Mouse (Mus musculus) liver, adult 2 months (tissue): ENCODE measurements around the gene Hoxa3. TPM values are rescaled to one million over a fixed set of nuclear protein-coding genes. Genes with fewer than 3 reads are reported as not detected.

Source experiments
- DNase-seq: peaks from one replicate; pipeline ENCODE4 v3.0.0-alpha.2; 2011; ENCODE audit warnings: low read depth, low spot score; ENCODE audit errors: extremely low read depth
- H3K27ac ChIP-seq: fragments of 200-500 bp; replicated peaks from 2 replicates; pipeline ENCODE4 v1.5.1; 2012; ENCODE audit warnings: low read depth, mild to moderate bottlenecking, control low read depth, inconsistent platforms, low read length; ENCODE audit not compliant: insufficient read depth
- H3K27me3 ChIP-seq: fragments of 200-500 bp; 2 replicates; pipeline ENCODE4 v1.6.1; 2012; ENCODE audit warnings: mild to moderate bottlenecking, moderate library complexity, low read length, inconsistent platforms; ENCODE audit not compliant: control insufficient read depth, insufficient read depth
- H3K36me3 ChIP-seq: fragments of 200-500 bp; 2 replicates; pipeline ENCODE4 v1.6.1; 2012; ENCODE audit warnings: low read length, inconsistent platforms; ENCODE audit not compliant: control insufficient read depth, insufficient read depth
- H3K4me1 ChIP-seq: fragments of 200-500 bp; 2 replicates; pipeline ENCODE4 v1.6.1; 2011; ENCODE audit warnings: low read length; ENCODE audit not compliant: control insufficient read depth, insufficient read depth
- H3K4me3 ChIP-seq: fragments of 200-500 bp; 2 replicates; pipeline ENCODE4 v1.5.1; 2011; ENCODE audit warnings: low read depth, mild to moderate bottlenecking, control low read depth, low read length, moderate library complexity; ENCODE audit not compliant: insufficient read depth
- H3K79me2 ChIP-seq: fragments of 200-500 bp; 2 replicates; pipeline ENCODE4 v1.6.1; 2012; ENCODE audit warnings: inconsistent platforms, mild to moderate bottlenecking, low read length, moderate library complexity; ENCODE audit not compliant: control insufficient read depth, insufficient read depth
- H3K9ac ChIP-seq: fragments of 200-500 bp; 2 replicates; pipeline ENCODE4 v1.6.1; 2012; ENCODE audit warnings: low read depth, mild to moderate bottlenecking, control low read depth, inconsistent platforms, low read length
- CTCF ChIP-seq: fragments of 200-500 bp; IDR thresholded peaks from 2 replicates; pipeline ENCODE4 v1.5.1; 2011; ENCODE audit warnings: low read depth, low read length, control low read depth
- POLR2A ChIP-seq: fragments of 200-500 bp; IDR thresholded peaks from 2 replicates; pipeline ENCODE4 v1.6.1; 2011; ENCODE audit warnings: low read length, control low read depth; ENCODE audit not compliant: insufficient read depth; ENCODE audit errors: extremely low read depth
- WGBS: fragments of 180-500 bp; shearing (Covaris S2); methylation state at CpG from one replicate; pipeline ENCODE4 v1.1.7; 2018; 5-methylcytosine and 5-hydroxymethylcytosine counted together
- polyA plus RNA-seq: library from polyadenylated mRNA; depleted of rRNA; stranded (reverse); fragments of >200 nt; gene quantifications from 2 replicates; pipeline ENCODE4 v1.2.3, GENCODE M21; 2012
- total RNA-seq: library from RNA; depleted of rRNA; stranded (reverse); fragments of >200 nt; gene quantifications from 2 replicates; pipeline ENCODE4 v1.2.3, GENCODE M21; 2014

Hoxa3 gene
- total and polyA plus RNA-seq, 2 experiments: 0.09 to 0.20 TPM

DNA sequence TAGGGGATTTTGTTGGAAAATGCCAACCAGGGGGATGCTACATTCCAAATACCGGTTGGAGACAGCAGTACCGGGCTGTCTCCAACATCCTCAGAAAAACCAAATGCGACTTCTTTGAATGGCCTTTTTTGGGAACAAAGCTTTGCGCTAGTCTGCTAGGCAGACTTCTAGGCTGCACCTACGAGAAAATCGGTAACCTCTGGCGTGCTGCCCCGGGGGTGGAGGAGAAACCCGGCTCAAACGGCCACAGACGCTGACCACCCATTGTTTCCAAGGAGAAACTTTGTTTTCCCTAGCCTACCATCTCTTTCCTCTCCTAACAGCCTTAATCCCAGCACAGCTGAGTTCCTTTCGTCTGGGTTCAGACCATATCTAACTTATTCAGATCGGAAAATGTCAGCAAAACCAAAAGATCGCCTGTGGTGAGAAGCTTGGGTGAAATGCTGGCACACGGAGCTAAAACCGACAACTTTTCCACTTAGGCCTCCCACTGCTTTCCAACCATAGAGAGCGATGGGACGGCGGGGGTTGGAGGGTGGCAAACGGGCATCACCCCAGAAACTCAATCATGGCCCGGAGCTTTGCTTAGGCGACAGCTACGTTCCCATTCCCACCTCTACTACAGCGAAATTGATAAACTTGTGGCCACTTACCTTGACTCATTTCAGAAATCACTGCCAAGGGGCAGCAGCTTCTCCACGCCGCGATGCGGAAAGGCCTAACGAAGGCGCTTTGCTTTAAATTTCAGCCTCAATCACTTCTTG lies 26.7 kb upstream of the Hoxa3 start:
- Histone ChIP-seq H3K9ac (no peak overlapping the region), H3K27me3 (peaks cover 61% of the 10 kb centered on the region), H3K79me2 (no peaks in the 10 kb centered on the region), H3K36me3 (no peaks in the 10 kb centered on the region), H3K4me1 (no peaks in the 10 kb centered on the region), H3K4me3 (no peak overlapping the region), H3K27ac (no peak overlapping the region)
- TF ChIP-seq POLR2A (no peak), CTCF (no peak)
- no peak for DNase-seq
- 8% methylated on average over 30 of the region's 30 CpGs for WGBS

DNA sequence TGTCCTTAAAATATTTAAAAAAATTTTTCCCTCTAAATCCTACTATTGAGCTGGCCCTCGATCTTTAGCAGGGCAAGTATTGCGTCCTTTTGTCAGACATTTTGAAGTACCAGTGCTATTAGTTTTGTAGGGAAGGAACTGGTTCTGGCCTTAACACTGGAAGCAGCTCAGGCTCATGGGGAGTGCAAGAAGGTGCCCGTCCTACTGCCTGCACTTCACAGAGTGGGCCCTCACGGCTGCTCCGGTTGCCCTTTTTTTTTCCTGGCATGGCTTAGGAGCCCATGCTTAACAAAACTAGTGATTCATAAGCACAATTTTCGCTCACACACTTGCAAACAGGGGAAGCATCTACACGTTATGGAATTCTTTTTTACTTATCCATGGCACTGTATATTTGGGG lies 25.8 kb upstream of the Hoxa3 start:
- no peak overlapping the region for H3K27ac ChIP-seq
- H3K4me1 ChIP-seq: no peaks in the 10 kb centered on the region
- no peak for TF ChIP-seq POLR2A
- TF ChIP-seq CTCF: no peak
- H3K27me3 ChIP-seq: peaks cover 65% of the 10 kb centered on the region
- no peak overlapping the region for H3K4me3 ChIP-seq
- 13% methylated on average over 7 of the region's 7 CpGs for WGBS
- no peaks in the 10 kb centered on the region for H3K79me2 ChIP-seq
- H3K9ac ChIP-seq: no peak overlapping the region
- no peaks in the 10 kb centered on the region for H3K36me3 ChIP-seq
- no peak for DNase-seq

DNA sequence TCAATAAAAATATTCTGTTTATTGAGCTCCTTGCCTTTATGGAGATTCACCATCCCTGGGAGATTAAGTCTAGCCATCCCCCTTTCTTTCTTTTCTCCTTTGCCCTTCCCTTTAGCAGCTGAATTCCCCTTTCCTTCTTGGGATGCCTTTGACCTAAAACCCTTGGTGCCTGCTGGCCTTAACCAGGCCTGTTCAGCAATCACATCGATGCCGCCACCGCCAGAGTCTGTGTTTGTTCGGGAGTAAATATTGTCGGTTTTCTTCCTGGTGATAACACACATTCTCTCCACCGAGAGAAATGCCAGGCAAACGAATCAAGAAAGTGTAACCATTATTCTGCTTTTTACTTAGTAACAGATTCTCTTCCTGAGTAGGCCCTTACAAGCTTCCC lies 25.0 kb upstream of the Hoxa3 start:
- Histone ChIP-seq H3K36me3 (no peaks in the 10 kb centered on the region), H3K79me2 (no peaks in the 10 kb centered on the region), H3K9ac (no peak overlapping the region), H3K27me3 (peaks cover 66% of the 10 kb centered on the region), H3K27ac (no peak overlapping the region), H3K4me3 (no peak overlapping the region), H3K4me1 (no peaks in the 10 kb centered on the region)
- no peak for TF ChIP-seq CTCF
- TF ChIP-seq POLR2A: no peak
- no peak for DNase-seq
- 8% methylated on average over 7 of the region's 7 CpGs for WGBS

DNA sequence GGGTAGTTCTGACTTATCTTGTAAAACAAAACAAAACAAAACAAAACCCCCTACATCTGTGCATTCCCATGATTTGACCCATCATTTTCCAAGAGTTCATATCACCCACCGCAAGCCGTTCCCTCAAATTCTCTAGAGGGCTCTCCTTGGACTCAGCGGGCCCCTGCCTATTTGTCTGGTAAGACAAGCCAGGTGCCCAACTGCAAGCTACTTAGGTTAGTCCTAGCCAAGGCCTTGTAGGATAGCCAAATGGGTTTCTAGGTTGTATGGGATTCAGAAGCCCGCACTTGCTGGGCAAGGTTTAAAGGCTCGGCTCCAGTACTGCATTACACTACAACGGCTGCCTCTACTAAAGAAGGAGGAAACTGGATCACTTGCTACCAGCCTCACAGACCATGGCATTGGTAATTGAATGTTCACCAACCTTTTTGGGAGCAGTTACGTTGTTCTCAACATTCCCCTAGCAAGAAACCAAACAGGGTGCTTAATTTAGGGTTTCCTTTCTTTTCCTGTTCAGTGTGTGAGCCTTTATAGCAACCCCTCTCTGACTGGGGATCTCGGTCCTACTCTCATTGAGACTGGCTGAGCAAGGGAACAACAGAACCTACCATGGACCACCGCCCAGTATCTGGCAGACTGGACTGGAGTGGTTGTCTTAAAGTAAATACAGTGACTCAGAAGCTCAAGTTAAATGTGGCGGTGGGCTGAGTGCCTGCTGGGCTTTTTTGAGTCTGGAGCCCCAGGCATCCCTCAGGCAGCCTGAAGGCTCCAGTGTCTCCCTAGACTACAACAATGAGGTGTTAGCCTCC lies 24.4 kb upstream of the Hoxa3 start:
- Histone ChIP-seq H3K79me2 (no peaks in the 10 kb centered on the region), H3K36me3 (no peaks in the 10 kb centered on the region), H3K27ac (no peak overlapping the region), H3K27me3 (peaks cover 65% of the 10 kb centered on the region), H3K9ac (no peak overlapping the region), H3K4me3 (no peak overlapping the region), H3K4me1 (no peaks in the 10 kb centered on the region)
- TF ChIP-seq POLR2A: no peak
- TF ChIP-seq CTCF: no peak
- no peak for DNase-seq
- 18% methylated on average over 10 of the region's 10 CpGs for WGBS

DNA sequence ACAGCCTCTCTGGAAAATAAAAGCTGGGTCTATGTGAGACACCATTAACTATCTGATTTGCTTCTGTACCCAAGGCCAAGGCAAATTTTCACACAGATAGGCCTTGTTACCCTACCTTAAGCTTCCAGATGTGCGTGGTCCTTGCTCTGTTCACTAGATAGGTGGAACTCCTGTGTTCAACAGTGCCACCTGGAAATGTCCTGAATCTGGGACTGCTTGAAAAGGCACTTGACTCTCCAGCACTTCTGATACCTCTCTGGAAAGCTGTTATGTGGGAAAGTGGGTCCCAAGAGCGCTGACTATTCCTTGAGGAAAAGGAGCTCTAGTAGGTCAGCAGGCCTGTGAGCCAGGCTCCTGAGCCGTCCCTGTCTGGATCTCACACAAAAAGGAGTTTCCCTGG lies 23.7 kb upstream of the Hoxa3 start:
- H3K27ac ChIP-seq: no peak overlapping the region
- WGBS: 14% methylated on average over 3 of the region's 3 CpGs

More for the DNA sequence above, 23.7 kb upstream of the Hoxa3 start:
- DNase-seq: no peak
- Histone ChIP-seq H3K36me3 (no peaks in the 10 kb centered on the region), H3K27me3 (peaks cover 68% of the 10 kb centered on the region), H3K4me1 (no peaks in the 10 kb centered on the region), H3K79me2 (no peaks in the 10 kb centered on the region), H3K9ac (no peak overlapping the region), H3K4me3 (no peak overlapping the region)
- TF ChIP-seq POLR2A (no peak), CTCF (no peak)
